Mouse (Mus musculus) stomach, postnatal 0 days (tissue): ENCODE measurements around the gene Olfr1247. TPM values are rescaled to one million over a fixed set of nuclear protein-coding genes. Genes with fewer than 3 reads are reported as not detected.

Experiments used
- polyA plus RNA-seq: library from polyadenylated mRNA; unstranded; fragments of >200 nt; fragmentation: Nextera tagmentation; extraction: Ambion mirVana; gene quantifications from 2 replicates; pipeline ENCODE4 v1.2.1, GENCODE M21; 2015

Gene Olfr1247
- polyA plus RNA-seq, 1 experiment from 2014 or later: not detected

Other genes starting within 250 kb of the Olfr1247 start
- gene Olfr1234, start 249.3 kb downstream of the Olfr1247 start, polyA plus RNA-seq: not detected in 2 replicates
- not detected in 2 replicates for gene Olfr1238, start 204.5 kb downstream of the Olfr1247 start, polyA plus RNA-seq
- not detected in 2 replicates for gene Olfr1239, start 193.7 kb downstream of the Olfr1247 start, polyA plus RNA-seq
- not detected in 2 replicates for gene Olfr1240, start 171.1 kb downstream of the Olfr1247 start, polyA plus RNA-seq
- gene Olfr1241, start 127.0 kb downstream of the Olfr1247 start, polyA plus RNA-seq: not detected in 2 replicates
- not detected in 2 replicates for gene Olfr1242, start 115.8 kb downstream of the Olfr1247 start, polyA plus RNA-seq
- not detected in 2 replicates for gene Olfr1243, start 82.6 kb downstream of the Olfr1247 start, polyA plus RNA-seq
- gene Olfr1245, start 35.7 kb downstream of the Olfr1247 start, polyA plus RNA-seq: not detected in 2 replicates
- not detected in 2 replicates for gene Olfr1246, start 21.0 kb downstream of the Olfr1247 start, polyA plus RNA-seq
- not detected in 2 replicates for gene Olfr1248, start 4.1 kb upstream of the Olfr1247 start, polyA plus RNA-seq
- not detected in 2 replicates for gene Olfr1249, start 20.9 kb upstream of the Olfr1247 start, polyA plus RNA-seq
- gene Olfr1250, start 47.3 kb upstream of the Olfr1247 start, polyA plus RNA-seq: not detected in 2 replicates
- gene Olfr1251, start 57.8 kb upstream of the Olfr1247 start, polyA plus RNA-seq: not detected in 2 replicates
- gene Olfr1252, start 110.9 kb upstream of the Olfr1247 start, polyA plus RNA-seq: not detected in 2 replicates
- gene Olfr1253, start 143.0 kb upstream of the Olfr1247 start, polyA plus RNA-seq: not detected in 2 replicates
- not detected in 2 replicates for gene Olfr1254, start 179.5 kb upstream of the Olfr1247 start, polyA plus RNA-seq
- not detected in 2 replicates for gene Olfr1255, start 197.9 kb upstream of the Olfr1247 start, polyA plus RNA-seq
- not detected in 2 replicates for gene Olfr1256, start 227.4 kb upstream of the Olfr1247 start, polyA plus RNA-seq
- gene Olfr48, start 234.1 kb upstream of the Olfr1247 start, polyA plus RNA-seq: not detected in 2 replicates